Mouse (Mus musculus) urinary bladder, adult 2 months (tissue): ENCODE data around the gene Hist1h1e. TPM values are rescaled to one million over a fixed set of nuclear protein-coding genes. Genes with fewer than 3 reads are reported as not detected.

Experiments used
- DNase-seq: peaks from one replicate; pipeline ENCODE4 v3.0.0; 2022; ENCODE audit warnings: low spot score
- polyA plus RNA-seq: library from polyadenylated mRNA; depleted of rRNA; stranded (reverse); fragments of >200 nt; gene quantifications from 2 replicates; pipeline ENCODE4 v1.2.3, GENCODE M21; 2012; rRNA removed

Hist1h1e gene
- 1.1 and 2.4 TPM in 2 replicates for polyA plus RNA-seq

GRCm38 (mm10) chr13:23622175-23622671 is at the start of gene Hist1h1e:
Hist1h1e (minus strand) TSS chr13:23622558.
- DNase-seq: peak; percentile 96

GRCm38 (mm10) chr13:23662536-23662935 is 40.2 kb upstream of the Hist1h1e start:
- no peak for DNase-seq

- no peak for DNase-seq
These were observed 37.4 kb upstream of the Hist1h1e start for GRCm38 (mm10) chr13:23659636-23660366.

DNA sequence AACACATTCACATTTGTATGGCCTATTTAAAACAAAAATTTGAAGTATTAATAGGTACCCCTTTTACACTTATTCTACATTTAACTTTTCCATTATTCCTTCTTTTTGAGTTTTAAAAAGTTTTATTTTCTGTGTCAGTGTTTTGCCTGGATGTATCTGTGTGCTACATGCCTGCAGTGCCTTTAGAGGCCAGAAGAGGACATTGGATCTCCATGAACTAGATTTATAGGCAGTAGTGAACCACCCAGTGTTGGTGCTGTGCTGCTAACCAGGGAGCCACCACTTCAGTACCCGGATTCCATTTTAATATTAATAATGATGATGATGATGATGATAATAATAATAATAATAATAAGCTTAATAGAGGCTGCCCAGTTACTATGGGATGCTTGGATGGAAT is 8.3 kb upstream of the Hist1h1e start:
- DNase-seq: no peak

DNA sequence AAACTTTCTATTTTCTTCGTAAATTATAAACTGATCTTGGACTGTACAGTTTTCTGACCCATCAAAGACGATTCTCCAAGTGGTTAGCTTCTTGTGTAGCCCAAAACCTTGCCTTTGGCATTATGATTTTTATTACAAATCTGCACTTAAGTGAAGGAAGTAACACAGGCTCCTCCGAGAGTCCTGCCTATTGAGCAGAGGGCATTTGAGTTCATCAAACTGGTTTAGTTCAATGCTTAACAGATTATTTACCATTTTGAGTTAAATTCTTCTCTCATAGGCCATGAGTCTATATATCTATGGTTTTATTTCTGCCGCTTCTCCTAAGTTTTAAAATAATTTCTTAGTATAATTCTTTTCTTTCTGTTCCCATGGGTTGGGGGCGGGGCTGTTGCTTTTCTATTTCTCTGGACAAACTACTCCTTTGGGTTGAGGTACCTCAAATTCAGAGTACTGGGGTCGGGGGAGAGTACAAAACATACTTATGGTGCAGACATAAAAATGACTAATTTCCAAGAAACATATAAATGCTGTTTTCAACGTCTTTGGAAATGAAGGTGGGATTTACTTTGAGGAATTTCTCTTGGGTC is 598 bp upstream of the Hist1h1e start:
- DNase-seq: no peak

GRCm38 (mm10) chr13:23621532-23622174 is 705 bp downstream of the Hist1h1e start:
- DNase-seq: peak; percentile 29

GRCm38 (mm10) chr13:23620733-23621531 is 1.4 kb downstream of the Hist1h1e start, which contains the start of gene Hist1h2be:
Hist1h2be (minus strand) TSS chr13:23621124.
- DNase-seq: peak; percentile 53

DNA sequence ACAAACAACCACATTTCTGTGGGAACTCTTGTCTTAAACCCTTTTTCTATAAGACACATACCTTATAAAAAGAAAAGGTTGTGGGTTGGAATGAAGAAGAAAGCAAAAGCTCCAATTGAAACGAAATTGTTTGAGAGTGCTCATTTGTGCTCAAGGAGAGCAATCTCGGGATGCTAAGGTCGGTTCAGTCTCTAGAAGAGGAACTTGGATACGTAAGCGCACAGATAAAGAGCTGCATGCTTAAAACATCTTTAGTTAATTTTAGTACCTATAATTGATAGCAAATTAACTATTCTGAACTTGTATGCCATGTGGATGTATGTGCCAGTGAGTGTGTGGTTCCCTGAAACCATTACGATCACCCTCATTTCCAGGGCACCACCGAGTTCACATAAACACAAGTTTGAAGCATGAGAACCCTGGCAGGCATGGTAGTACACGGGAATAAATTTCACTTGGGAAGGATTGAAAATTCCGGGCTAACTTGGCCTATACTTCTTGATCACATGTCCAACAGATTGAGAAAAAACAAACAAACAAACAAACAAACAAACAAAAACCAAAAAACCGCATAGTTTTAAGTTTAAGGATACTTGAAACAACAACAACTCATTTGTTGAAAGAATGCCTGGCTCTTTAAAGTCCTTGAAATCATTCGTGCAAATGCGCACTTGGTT is 2.2 kb downstream of the Hist1h1e start:
- no peak for DNase-seq

DNA sequence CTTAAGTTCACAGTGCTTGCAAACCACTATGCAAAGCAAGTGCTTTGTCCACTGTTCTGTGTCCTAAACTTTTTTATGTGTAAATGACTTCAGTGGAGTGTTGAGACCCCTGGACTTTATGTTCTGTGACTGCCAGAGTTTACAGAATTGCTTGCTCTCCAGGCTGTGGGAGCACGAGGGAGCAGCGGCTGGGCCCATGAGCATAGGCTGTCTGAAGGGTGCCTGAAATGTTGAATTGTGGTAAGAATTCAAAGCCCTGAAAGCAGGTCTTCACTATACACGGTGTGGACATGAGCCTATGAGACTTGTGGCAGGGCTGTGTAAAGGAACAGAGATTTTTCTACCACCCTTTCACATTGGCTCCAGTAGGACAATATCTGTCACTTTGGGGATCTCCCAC is 10.7 kb downstream of the Hist1h1e start:
- no peak for DNase-seq

GRCm38 (mm10) chr13:23610393-23610792 is 12.0 kb downstream of the Hist1h1e start:
- DNase-seq: no peak

DNA sequence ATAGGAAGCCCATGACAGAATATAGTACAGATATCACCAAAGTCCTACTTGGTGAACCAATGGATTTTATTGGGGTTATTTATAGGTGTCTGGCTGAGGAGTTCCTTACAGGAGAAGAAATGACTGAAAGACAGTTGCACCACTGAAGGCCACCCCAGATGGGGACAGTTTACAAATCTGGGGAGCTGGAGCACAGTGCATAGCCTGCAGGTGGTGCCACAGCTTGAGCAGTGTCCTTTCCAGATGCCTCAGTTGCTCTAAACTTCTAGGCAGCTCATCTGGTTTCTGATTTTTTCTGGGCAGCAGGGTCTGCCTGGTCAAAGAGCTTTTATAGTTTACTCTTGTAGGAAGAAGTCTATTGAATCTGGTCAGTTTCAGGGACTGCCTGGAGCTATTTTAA is 12.5 kb downstream of the Hist1h1e start:
- DNase-seq: no peak

DNA sequence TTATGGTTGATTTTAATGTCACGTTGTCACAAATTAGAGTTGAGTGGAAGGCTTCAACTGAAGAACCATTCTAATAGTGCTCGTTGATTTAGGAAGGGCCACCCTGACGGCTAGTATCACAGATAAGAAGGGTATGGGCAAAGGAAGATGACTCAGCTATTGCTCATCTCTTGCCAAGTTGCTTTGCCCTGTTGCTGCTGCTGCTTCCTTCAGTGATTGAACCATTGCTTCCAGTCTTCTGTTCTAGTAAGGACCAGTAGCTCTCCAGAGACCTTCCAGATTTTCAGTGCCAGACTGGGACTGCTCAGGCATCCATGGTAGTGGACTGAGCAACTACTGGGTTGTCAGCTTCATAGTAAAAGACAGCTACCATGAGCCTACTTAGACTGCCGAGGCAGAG is 13.1 kb downstream of the Hist1h1e start:
- DNase-seq: no peak

- DNase-seq: no peak
These were observed 17.3 kb downstream of the Hist1h1e start for GRCm38 (mm10) chr13:23605052-23605451.

GRCm38 (mm10) chr13:23604452-23604851 is 17.9 kb downstream of the Hist1h1e start:
- DNase-seq: no peak

DNA sequence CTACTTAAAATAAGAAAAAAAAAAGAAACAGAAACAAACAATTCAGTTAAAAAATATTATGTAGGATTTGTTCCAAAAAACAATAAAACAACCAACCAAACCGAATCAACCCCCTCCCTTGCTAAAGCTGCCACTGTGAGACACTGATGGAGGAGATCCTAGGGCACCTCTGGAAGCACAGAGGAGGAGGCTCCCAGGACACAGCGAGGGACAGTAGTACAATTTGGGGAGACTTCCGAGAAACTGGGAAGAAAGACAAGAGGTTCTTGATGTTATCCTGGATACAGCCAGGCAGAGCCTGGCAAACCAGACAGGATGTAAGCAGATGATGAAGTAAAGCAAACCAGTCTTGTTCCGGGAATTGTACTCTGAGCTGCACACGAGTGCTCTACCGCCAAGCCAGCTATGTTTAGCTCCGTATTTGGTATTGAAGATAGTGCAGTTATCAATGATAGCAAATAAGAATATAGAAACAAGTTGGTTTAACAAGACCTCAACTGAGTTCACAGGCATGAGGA is 19.1 kb downstream of the Hist1h1e start:
- DNase-seq: no peak

DNA sequence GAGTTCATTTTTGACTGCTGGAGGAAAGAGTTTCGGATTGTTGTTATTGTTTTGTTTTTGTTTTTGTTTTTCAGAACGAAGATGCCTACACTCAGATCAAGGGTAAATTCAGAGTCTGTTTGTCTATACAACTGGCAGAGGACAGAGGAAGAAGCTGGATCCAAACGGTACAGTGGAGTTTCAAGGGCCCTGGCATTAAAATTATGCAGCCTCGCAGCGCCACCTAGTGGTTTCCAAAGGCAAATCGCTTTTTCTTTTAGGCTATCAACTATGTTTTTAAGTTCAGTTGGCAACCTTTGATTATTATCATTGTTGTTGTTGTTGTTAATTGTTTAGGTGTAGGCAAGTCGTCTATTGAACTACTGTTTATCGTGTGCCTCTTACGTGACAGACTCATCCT is 24.4 kb downstream of the Hist1h1e start:
- peak; percentile 55 for DNase-seq

DNA sequence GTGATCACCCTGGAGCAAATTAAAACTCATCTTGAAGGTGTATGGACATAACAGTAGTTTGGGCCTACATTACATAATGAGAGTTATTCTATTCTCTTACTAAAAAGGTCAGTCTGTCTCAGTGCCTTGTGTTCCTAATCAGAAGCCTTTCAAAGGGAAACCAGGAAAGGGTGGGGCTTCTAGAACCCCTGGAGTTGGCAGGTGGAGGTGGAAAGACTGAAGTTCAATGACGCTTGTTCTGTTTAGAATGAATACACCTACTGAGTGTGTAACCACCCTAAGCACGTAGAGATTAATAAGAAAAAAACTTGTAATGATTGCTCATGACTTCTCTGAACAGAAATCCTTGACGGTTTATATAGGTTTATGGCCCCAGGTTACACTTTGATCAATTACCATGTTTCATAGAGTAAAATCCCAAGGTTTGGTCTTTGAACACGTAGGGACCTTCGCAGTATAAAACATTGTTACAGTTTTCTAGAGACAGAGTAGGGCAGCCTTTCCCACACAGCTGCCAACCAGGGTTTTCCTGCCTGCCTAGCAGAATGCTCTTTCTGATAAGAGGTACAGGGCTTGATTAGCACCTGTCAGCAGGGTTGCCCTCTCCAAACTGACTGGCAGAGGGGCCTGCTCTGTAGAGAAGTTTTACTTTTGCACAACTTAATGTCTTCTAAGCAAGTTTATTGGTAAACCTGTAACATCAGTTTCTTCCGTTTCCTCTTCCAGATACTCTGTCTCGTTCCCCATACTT is 26.6 kb downstream of the Hist1h1e start:
- DNase-seq: no peak

GRCm38 (mm10) chr13:23595185-23595584 is 27.2 kb downstream of the Hist1h1e start:
- no peak for DNase-seq

- DNase-seq: no peak
These were observed 29.1 kb downstream of the Hist1h1e start for GRCm38 (mm10) chr13:23593051-23593770.

- DNase-seq: no peak
These were observed 29.7 kb downstream of the Hist1h1e start for GRCm38 (mm10) chr13:23592614-23593013.
